Mouse (Mus musculus): ENCODE measurements around the gene Pus7l.
"Not testable (repeated sequence)": the region's sequence is repeated elsewhere in the genome, so short reads cannot be mapped to it uniquely, and the experiment has no call there.

Gene Pus7l

GRCm38 (mm10) chr15:94542567-94543408, 559 bp downstream of the Pus7l start:
- DNase-seq (ENCODE audit: low read depth, low spot score): no peak

- DNase-seq (ENCODE audit: low read depth, low spot score): no peak
Measured at GRCm38 (mm10) chr15:94539296-94539695, 4.1 kb downstream of the Pus7l start.

GRCm38 (mm10) chr15:94535521-94535920, 7.8 kb downstream of the Pus7l start:
- DNase-seq (ENCODE audit: low read depth, low spot score): no peak

GRCm38 (mm10) chr15:94532956-94533355, 10.4 kb downstream of the Pus7l start:
- DNase-seq (ENCODE audit: low read depth, low spot score): no peak

- no peak for DNase-seq (ENCODE audit: low read depth, low spot score)
Measured at GRCm38 (mm10) chr15:94532306-94532705, 11.0 kb downstream of the Pus7l start.

GRCm38 (mm10) chr15:94530519-94530918, 12.8 kb downstream of the Pus7l start:
- no peak for DNase-seq (ENCODE audit: low read depth, low spot score)

- no peak for DNase-seq (ENCODE audit: low read depth, low spot score)
Measured at GRCm38 (mm10) chr15:94524956-94525355, 18.4 kb downstream of the Pus7l start.

- no peak for DNase-seq (ENCODE audit: low read depth, low spot score)
Measured at GRCm38 (mm10) chr15:94523251-94523650, 20.1 kb downstream of the Pus7l start.

- no peak for DNase-seq (ENCODE audit: low read depth, low spot score)
Measured at GRCm38 (mm10) chr15:94520959-94521358, 22.4 kb downstream of the Pus7l start.

GRCm38 (mm10) chr15:94520205-94520900, 23.0 kb downstream of the Pus7l start:
- DNase-seq (ENCODE audit: low read depth, low spot score): peak; percentile 69

GRCm38 (mm10) chr15:94517913-94518491, 25.3 kb downstream of the Pus7l start:
- DNase-seq (ENCODE audit: low read depth, low spot score): no peak

- DNase-seq (ENCODE audit: low read depth, low spot score): no peak
Measured at GRCm38 (mm10) chr15:94503451-94504215, 39.7 kb downstream of the Pus7l start.

- no peak for DNase-seq (ENCODE audit: low read depth, low spot score)
Measured at GRCm38 (mm10) chr15:94499260-94499659, 44.1 kb downstream of the Pus7l start.

GRCm38 (mm10) chr15:94495936-94496335, 47.4 kb downstream of the Pus7l start:
- DNase-seq (ENCODE audit: low read depth, low spot score): no peak

GRCm38 (mm10) chr15:94494445-94494844, 48.9 kb downstream of the Pus7l start:
- DNase-seq (ENCODE audit: low read depth, low spot score): no peak

- no peak for DNase-seq (ENCODE audit: low read depth, low spot score)
Measured at GRCm38 (mm10) chr15:94489433-94489832, 53.9 kb downstream of the Pus7l start.

- DNase-seq (ENCODE audit: low read depth, low spot score): not testable (repeated sequence)
Measured at GRCm38 (mm10) chr15:94488028-94488427, 55.3 kb downstream of the Pus7l start.

- no peak for DNase-seq (ENCODE audit: low read depth, low spot score)
Measured at GRCm38 (mm10) chr15:94482555-94482954, 60.8 kb downstream of the Pus7l start.

GRCm38 (mm10) chr15:94480792-94481191, 62.6 kb downstream of the Pus7l start:
- DNase-seq (ENCODE audit: low read depth, low spot score): no peak

GRCm38 (mm10) chr15:94480248-94480647, 63.1 kb downstream of the Pus7l start:
- DNase-seq (ENCODE audit: low read depth, low spot score): no peak

- no peak for DNase-seq (ENCODE audit: low read depth, low spot score)
Measured at GRCm38 (mm10) chr15:94479513-94480136, 63.7 kb downstream of the Pus7l start.
